Mouse (Mus musculus): ENCODE data around the gene Rab19. TPM values are rescaled to one million over a fixed set of nuclear protein-coding genes. Genes with fewer than 3 reads are reported as not detected.
"Not testable (repeated sequence)": the region's sequence is repeated elsewhere in the genome, so short reads cannot be mapped to it uniquely, and the experiment has no call there.

Gene Rab19
- total RNA-seq (2015) = 0.37 TPM in 1 of 2 replicates, not detected in the other
- total RNA-seq (2017) = 0.34 and 0.42 TPM in 2 replicates

DNA sequence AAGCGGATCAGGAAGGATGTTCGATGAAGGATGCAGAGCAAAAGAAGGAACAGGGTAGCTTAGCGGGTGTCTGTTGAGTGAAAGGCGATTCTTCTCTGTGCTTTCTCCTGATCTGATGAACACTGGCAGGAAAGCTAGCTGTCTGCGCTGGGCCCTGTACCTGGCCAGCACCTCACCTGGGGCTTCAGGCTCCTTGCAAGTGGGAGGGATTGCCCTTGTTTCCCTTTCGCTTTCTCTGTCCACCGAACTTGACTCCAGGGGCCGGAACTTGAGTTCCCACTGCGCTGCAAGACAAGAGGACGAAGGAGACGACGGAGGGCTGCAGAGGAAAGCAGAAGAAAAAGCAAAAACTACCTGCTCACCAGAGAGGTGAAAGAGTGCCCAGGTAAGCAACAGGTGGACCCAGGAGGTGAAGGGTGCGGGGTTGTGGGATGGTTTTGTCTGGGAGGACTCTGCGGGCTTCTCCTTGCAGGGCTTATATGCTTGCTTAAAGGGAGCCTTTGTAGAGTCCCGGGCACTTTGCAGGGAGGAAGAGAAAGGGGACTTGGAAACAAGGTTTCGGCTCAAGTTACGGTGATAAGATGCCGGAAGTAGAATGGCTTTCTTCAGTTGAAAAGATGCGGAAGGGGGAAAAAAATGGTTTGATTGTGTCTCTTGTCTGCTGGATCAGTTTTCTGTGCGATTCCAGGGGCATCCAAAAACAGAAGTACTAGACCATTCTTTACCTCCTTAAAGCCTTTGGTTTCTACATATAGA lies at the start of gene Rab19:
TSS of gene Rab19 (plus strand) at position 51 of the 756 bp plus-strand sequence.
- ATAC-seq (replicated peaks; ENCODE audit: poor library complexity) = 0 out of 2 replicates have a peak, but pooled peaks have one; percentile 6

GRCm38 (mm10) chr6:39331998-39332700 lies 48.8 kb upstream of the Rab19 start:
- no peak for ATAC-seq (replicated peaks; ENCODE audit: poor library complexity)

DNA sequence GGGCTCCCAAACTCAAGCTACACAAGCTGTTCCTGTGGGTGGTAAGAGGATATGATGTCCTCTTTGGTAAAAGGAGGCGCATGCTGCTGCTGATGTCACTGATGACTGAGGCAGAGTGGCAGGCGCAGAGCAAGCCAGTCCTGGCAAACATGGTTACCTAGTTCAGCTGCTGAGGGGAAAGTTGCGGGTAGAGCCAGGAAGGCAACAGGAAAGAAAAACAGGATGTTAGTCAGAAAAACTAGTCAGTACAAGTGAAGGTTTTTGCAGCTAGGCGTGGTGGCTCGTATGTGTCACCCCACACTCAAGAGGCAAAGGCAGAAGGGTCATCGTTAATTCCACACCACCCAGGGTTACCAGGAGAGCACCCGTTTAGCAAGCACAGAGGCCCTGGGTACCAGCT lies 46.8 kb upstream of the Rab19 start:
- peak; percentile 65 for ATAC-seq (replicated peaks; ENCODE audit: poor library complexity)

DNA sequence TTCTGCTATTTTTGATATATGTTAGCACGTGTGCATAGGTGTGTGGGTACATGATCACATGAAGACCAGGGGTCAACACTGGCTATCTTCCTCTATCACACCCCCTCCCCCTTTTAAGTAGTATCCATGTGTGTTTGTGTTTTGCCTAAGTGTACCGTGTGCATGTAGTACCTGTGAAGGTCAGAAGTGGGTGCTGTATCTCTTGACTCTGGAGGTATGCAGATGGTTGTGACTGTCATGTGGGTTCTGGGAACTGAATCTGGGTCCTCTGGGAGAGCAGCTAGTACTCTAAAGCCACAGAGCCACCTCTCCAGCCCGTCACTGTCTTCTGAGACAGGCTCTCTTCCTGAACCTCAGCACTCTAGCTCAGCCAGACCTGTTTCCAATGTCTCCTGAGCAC lies 46.1 kb upstream of the Rab19 start:
- ATAC-seq (replicated peaks; ENCODE audit: poor library complexity) = peak; percentile 39; the same call in 1 of the 2 replicates

DNA sequence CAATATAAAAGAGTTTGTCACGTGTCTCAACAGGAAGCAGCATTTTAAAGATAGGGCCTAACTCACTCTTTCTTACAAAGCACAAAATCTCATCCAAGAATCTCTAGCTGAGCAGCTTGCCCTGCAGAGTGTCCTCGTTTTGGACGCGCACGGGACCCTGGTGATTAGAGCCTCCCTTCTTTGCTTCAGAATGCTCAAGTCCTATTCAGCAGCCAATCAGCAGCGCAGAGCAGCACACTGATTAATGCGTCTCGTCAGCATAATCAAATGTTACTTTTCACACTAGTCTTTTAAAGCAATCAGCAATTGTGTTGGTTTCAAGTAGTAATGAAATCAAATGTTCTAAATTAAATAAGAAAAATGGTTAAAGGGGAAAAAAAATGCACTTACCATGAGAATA lies 42.6 kb upstream of the Rab19 start:
- ATAC-seq (replicated peaks; ENCODE audit: poor library complexity) = no peak

GRCm38 (mm10) chr6:39341798-39342197 lies 39.2 kb upstream of the Rab19 start:
- ATAC-seq (replicated peaks; ENCODE audit: poor library complexity) = 0 out of 2 replicates have a peak, but pooled peaks have one; percentile 41

- ATAC-seq (replicated peaks; ENCODE audit: poor library complexity) = peak; percentile 98
These were observed 37.0 kb upstream of the Rab19 start for GRCm38 (mm10) chr6:39344020-39344419.

DNA sequence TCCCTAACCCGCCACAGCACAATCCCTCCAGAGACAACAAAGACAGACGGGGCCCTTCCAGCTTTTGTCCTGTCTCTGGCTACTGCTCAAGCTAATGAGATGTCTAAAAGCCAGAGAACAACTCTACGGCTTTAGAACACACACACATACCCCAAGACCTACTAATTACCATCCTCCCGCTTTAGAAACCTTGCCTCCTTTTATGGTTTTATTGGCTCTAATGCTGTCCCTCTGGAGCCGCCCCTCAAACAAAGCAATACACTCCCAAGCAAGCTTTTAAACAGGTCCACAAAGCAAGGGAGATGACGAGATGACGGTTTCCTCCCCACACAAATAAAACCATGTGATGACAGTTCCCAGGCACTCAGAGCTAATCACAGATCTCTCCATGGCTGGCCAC lies 35.5 kb upstream of the Rab19 start:
- ATAC-seq (replicated peaks; ENCODE audit: poor library complexity) = no peak

DNA sequence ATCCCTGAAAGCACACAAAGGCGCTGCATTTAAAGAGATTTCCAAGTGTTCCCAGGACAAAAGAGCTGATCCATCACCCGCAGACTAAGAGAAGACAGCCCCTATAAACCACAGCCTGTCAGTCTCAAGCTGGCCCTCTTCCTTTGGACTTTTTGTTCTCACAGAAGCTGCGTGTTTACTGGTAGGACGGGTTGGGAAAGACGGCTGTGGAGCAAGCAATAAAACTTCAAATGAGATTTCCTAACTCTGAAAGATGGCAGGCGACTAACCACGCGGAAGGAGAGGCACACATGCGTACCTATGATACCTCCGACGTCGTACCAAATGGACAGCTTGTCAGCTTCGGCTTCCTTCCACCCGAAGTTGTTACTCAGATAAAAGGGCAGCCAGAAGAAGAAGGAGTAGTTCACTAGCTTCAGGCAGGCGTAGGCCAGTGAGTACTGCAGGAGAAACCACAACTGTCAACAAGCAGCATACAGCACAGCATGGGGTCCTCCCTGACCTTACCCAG lies 33.9 kb upstream of the Rab19 start:
- 0 out of 2 replicates have a peak, but pooled peaks have one; percentile 7 for ATAC-seq (replicated peaks; ENCODE audit: poor library complexity)

GRCm38 (mm10) chr6:39347880-39348814 lies 32.8 kb upstream of the Rab19 start:
- ATAC-seq (replicated peaks; ENCODE audit: poor library complexity) = no peak

- no peak for ATAC-seq (replicated peaks; ENCODE audit: poor library complexity)
These were observed 32.0 kb upstream of the Rab19 start for GRCm38 (mm10) chr6:39348946-39349345.

GRCm38 (mm10) chr6:39359207-39359606 lies 21.8 kb upstream of the Rab19 start:
- ATAC-seq (replicated peaks; ENCODE audit: poor library complexity) = not testable (repeated sequence)

- peak; percentile 72 for ATAC-seq (replicated peaks; ENCODE audit: poor library complexity)
These were observed 18.3 kb upstream of the Rab19 start for GRCm38 (mm10) chr6:39362684-39363083.

DNA sequence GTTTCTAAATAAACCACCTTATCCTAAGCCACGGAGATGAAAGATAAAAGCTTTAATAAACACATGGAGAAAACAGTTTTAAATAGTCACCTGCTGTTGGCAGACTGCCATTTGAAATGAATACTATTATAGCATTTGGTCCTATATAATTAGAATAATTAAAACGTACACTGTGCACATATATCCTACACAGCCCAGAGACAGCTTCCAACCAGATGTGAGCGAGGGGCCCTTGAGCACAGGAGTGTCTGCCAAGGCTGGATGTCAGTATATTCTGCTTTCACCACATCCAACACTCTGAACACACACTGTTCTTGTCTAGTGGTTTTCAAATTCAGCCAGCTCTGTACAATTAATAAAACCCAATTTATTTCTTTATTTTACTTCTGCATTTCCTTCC lies 11.3 kb upstream of the Rab19 start:
- ATAC-seq (replicated peaks; ENCODE audit: poor library complexity) = no peak

GRCm38 (mm10) chr6:39372042-39372441 lies 8.9 kb upstream of the Rab19 start:
- ATAC-seq (replicated peaks; ENCODE audit: poor library complexity) = no peak

DNA sequence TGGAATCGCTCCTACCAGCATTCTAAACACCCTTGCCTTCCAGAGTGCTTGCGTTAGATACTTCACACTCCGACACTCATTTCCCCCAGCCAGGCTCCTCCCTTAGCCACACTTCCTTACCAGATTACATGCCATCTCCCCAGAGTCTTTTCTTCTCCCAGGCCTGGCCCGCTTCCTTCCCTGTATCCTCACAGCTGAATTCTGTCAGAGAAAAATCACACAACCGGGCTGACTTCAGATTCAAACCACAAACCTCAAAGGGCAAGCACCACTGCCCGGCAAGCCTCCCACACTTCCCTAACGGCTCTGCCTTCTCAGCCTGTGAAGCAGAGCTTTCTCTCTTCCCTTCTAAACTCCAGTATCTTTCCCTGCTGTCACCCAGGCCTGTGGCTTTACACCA lies 8.2 kb upstream of the Rab19 start:
- peak; percentile 84 for ATAC-seq (replicated peaks; ENCODE audit: poor library complexity)

DNA sequence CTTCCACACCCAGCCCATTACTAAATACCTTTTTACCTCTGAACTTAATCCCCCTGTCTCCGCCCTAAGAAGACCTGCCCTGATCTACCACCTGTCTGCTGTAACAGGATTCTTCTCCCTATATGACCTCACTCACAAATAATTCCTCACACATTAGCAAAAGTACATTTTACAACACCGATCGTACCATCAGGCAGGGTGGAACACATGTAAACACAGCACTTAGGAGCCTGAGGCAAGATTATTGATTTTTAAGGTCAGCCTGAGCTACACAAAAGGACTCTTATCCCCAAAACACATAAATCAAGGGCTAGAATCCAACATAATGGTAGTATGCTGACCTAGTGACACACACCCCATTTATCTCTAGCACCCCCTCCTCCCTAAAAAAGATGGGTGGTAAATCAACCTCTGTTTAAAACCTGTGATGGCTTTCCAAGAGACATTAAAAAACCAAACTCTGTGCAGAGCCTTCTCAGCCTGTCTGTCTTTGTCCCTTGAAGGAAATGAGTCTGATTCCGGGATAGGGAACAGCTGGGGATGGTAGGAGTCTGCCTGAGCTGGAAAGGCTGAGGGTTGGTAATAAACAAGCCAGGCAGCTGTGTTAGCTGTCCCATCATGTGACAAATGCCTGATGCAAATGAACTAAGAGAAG lies 7.5 kb upstream of the Rab19 start:
- no peak for ATAC-seq (replicated peaks; ENCODE audit: poor library complexity)

DNA sequence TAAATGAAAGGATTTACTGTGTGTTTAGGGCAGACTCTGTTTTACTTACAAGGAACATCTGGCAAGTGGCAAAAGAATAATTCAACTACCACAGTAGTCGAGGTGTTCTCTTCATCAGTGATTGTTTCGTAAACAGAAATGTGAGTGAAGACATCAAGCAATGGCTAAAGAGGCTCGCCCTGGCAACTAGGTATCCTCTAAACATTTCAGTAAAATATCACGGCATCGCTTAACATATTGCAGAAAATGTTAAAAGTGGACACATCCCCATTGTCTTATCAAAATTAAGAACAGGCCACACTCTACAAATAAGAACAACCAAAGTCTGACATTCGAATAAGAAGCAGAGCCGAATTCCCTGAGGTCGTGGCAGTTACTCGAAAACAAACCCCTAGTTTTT lies 4.2 kb upstream of the Rab19 start:
- ATAC-seq (replicated peaks; ENCODE audit: poor library complexity) = no peak

DNA sequence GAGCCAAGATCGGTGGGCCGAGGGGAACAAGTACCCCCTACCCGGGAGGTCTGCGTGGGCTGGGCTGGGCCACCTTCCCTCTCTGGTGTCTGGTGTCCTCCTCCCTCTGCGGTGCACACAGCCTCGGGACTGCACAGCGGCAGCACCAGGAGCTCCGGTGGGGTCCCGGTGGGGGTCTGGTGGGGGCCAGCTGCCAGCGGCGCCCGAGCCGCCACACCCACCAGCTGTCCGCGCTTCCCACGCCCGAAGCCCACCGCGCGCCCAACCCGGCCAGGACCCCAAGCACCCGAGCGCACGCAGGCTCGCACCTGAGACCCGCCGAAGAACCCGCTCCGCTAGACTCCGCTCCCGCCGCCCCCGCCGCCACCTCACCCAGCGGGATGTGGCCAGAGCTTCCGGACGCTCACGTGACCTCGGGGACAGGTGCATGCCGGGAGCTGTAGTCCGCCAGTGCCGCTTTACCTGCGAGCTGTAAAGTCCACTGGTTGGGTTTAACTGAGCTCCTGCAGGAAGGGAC lies 3.6 kb upstream of the Rab19 start, which contains the start of gene Slc37a3:
TSS of gene Slc37a3 (minus strand) at position 365 of the 517 bp plus-strand sequence.
- ATAC-seq (replicated peaks; ENCODE audit: poor library complexity) = peak; percentile 51
